Mouse (Mus musculus) T-cell, adult 2 months (primary cell): ENCODE measurements around the gene 1700029H14Rik.

Experiments used
- DNase-seq: peaks from one replicate; pipeline ENCODE4 v3.0.0; 2022; ENCODE audit warnings: low spot score

1700029H14Rik gene

GRCm38 (mm10) chr8:13504894-13505674 lies 57.2 kb downstream of the 1700029H14Rik start:
- no peak for DNase-seq

GRCm38 (mm10) chr8:13503936-13504606 lies 58.2 kb downstream of the 1700029H14Rik start:
- no peak for DNase-seq

- no peak for DNase-seq
These were observed 61.0 kb downstream of the 1700029H14Rik start for GRCm38 (mm10) chr8:13501221-13501620.
